Mouse (Mus musculus) forebrain, embryonic 11.5 days (tissue): ENCODE measurements around the gene Cstad. TPM values are rescaled to one million over a fixed set of nuclear protein-coding genes. Genes with fewer than 3 reads are reported as not detected.

Experiments
- ATAC-seq: fragments of 200-750 bp; cut with Nextera tagmentation; replicated peaks from 2 replicates; pipeline ENCODE4 v1.8.0; 2017; ENCODE audit warnings: moderate TSS enrichment; ENCODE audit not compliant: low FRiP score
- DNase-seq: peaks from one replicate; pipeline ENCODE4 v3.0.0-alpha.2; 2017; ENCODE audit warnings: low spot score
- H3K27ac ChIP-seq: fragments of 300-500 bp; sonication (generic); 2 replicates; pipeline ENCODE4 v1.5.1; 2014; ENCODE audit warnings: low read depth, low read length
- H3K27me3 ChIP-seq: fragments of 300-500 bp; sonication (generic); 2 replicates; pipeline ENCODE4 v1.6.1; 2014; ENCODE audit warnings: mild to moderate bottlenecking, low read length, mixed read lengths; ENCODE audit not compliant: control insufficient read depth, insufficient read depth
- H3K36me3 ChIP-seq: fragments of 300-500 bp; sonication (generic); 2 replicates; pipeline ENCODE4 v1.6.1; 2014; ENCODE audit warnings: mild to moderate bottlenecking, low read length, moderate library complexity, mixed read lengths; ENCODE audit not compliant: control insufficient read depth, insufficient read depth
- H3K4me1 ChIP-seq: fragments of 300-500 bp; sonication (generic); replicated peaks from 2 replicates; pipeline ENCODE4 v1.6.1; 2014; ENCODE audit warnings: low read length, mixed read lengths; ENCODE audit not compliant: control insufficient read depth, insufficient read depth
- H3K4me2 ChIP-seq: fragments of 300-500 bp; sonication (generic); 2 replicates; pipeline ENCODE4 v1.6.1; 2014; ENCODE audit warnings: low read depth, mild to moderate bottlenecking, low read length, moderate library complexity, mixed read lengths; ENCODE audit not compliant: severe bottlenecking
- H3K4me3 ChIP-seq: fragments of 300-500 bp; sonication (generic); 2 replicates; pipeline ENCODE4 v1.5.1; 2014; ENCODE audit warnings: low read depth, low read length
- H3K9ac ChIP-seq: fragments of 300-500 bp; sonication (generic); 2 replicates; pipeline ENCODE4 v1.6.1; 2014; ENCODE audit warnings: low read length
- H3K9me3 ChIP-seq: fragments of 300-500 bp; sonication (generic); 2 replicates; pipeline ENCODE4 v1.6.1; 2016; ENCODE audit warnings: low read length, mixed read lengths; ENCODE audit not compliant: control insufficient read depth
- WGBS: fragments of 180-500 bp; shearing (Covaris S2); extraction: QIAGEN DNeasy Blood & Tissue Kit; methylation state at CpG from one replicate; pipeline ENCODE4 v1.1.7; 2014; 5-methylcytosine and 5-hydroxymethylcytosine counted together
- polyA plus RNA-seq: library from polyadenylated mRNA; unstranded; fragments of >200 nt; fragmentation: Nextera tagmentation; extraction: Ambion mirVana; gene quantifications from 2 replicates; pipeline ENCODE4 v1.2.1, GENCODE M21; 2014

Gene Cstad
- polyA plus RNA-seq, 1 experiment from 2014 or later = 0.71 TPM

DNA sequence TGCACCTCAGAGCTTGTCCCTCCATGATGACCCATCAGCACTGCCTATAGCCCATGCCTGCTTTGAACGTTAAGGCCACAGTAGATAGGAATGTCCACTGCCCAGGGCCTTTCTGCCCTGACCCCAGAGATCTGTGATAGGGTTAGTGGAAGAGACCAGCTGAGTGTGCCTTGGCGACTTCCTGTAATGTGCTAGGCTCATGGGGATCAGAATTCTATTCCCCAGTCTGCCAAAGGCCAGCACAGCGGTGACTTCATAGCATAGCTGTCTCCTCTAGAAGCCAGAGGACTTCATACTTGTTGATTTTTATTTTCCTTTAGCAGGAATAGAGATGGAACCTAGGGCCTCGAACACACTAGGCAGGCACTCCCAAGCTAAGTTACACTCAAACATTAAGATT, 5.1 kb upstream of the Cstad start:
- Histone ChIP-seq H3K9ac (no peak overlapping the region), H3K4me2 (no peak overlapping the region), H3K4me1 (peaks cover 12% of the 10 kb centered on the region), H3K4me3 (no peak overlapping the region), H3K27ac (no peak overlapping the region), H3K36me3 (no peaks in the 10 kb centered on the region), H3K9me3 (no peaks in the 10 kb centered on the region), H3K27me3 (no peaks in the 10 kb centered on the region)
- WGBS = 83% methylated on average over 4 of the region's 4 CpGs
- ATAC-seq (no peak), DNase-seq (no peak)

DNA sequence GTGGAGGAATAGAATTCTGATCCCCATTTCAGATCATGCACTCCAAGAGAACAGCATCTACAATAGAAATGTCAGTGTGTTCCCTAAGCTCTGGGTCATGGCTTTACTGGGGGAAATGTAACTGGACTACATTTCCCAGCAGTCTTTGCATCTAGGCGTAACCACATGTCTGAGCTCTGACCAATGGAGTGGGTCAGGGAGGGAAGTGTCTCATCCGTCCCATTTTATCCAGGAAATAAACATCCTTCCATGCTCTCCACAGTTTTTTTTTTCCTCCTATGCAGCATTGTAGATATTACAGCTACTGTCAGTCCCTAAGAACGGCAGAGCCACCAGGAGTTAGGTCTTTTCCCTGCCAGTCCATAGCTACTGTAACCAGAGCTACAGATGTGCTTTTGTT, 3.9 kb upstream of the Cstad start:
- no peaks in the 10 kb centered on the region for H3K36me3 ChIP-seq
- no peak overlapping the region; the same call in 1 of the 2 replicates for H3K4me3 ChIP-seq
- no peaks in the 10 kb centered on the region for H3K9me3 ChIP-seq
- no peaks in the 10 kb centered on the region for H3K27me3 ChIP-seq
- peaks cover 13% of the 10 kb centered on the region for H3K4me1 ChIP-seq
- no peak overlapping the region for H3K27ac ChIP-seq
- no peak for DNase-seq
- 14% methylated on average over 3 of the region's 3 CpGs for WGBS
- peak overlapping the region; percentile 38; the same call in 1 of the 2 replicates for H3K4me2 ChIP-seq
- H3K9ac ChIP-seq = peak overlapping the region; percentile 32
- ATAC-seq = peak; percentile 78

- WGBS = 78% methylated on average over 6 of the region's 6 CpGs
- H3K27ac ChIP-seq = no peak overlapping the region
- H3K4me3 ChIP-seq = no peak overlapping the region
- H3K4me1 ChIP-seq = peaks cover 9% of the 10 kb centered on the region
- H3K4me2 ChIP-seq = no peak overlapping the region
- DNase-seq (no peak), ATAC-seq (no peak)
- no peaks in the 10 kb centered on the region for H3K9me3 ChIP-seq
- no peaks in the 10 kb centered on the region for H3K36me3 ChIP-seq
- no peaks in the 10 kb centered on the region for H3K27me3 ChIP-seq
- H3K9ac ChIP-seq = no peak overlapping the region
These were observed 2.4 kb upstream of the Cstad start for GRCm38 (mm10) chr2:30592391-30592790.

DNA sequence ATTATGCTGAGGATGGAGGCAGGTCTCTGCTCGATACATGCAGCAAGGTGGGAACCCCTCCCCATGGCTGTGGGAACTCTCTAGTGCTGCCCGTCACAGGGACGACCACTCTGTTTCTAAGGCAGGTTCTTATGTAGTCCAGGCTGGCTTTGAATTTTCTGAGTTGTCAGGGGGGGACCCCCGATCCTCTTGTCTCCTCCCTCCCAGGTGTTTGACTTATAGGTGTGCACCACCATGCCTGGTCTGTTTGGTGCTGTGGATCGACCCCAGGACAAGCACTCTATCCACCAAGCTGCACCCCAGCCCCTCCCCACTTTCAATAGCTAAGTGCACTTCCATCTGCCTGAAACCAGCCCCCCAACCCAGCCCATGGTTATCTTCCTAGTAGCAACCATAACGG, 1.9 kb upstream of the Cstad start:
- Histone ChIP-seq H3K4me1 (peaks cover 9% of the 10 kb centered on the region), H3K27ac (no peak overlapping the region), H3K4me2 (no peak overlapping the region), H3K36me3 (no peaks in the 10 kb centered on the region), H3K9ac (no peak overlapping the region), H3K9me3 (no peaks in the 10 kb centered on the region), H3K27me3 (no peaks in the 10 kb centered on the region), H3K4me3 (no peak overlapping the region)
- 88% methylated on average over 6 of the region's 6 CpGs for WGBS
- ATAC-seq (no peak), DNase-seq (no peak)

GRCm38 (mm10) chr2:30593636-30594310, 1.1 kb upstream of the Cstad start:
- H3K4me1 ChIP-seq = peaks cover 9% of the 10 kb centered on the region
- 83% methylated on average over 13 of the region's 13 CpGs for WGBS
- peak overlapping the region; percentile 89 for H3K27ac ChIP-seq
- DNase-seq (no peak), ATAC-seq (no peak)
- no peaks in the 10 kb centered on the region for H3K27me3 ChIP-seq
- no peaks in the 10 kb centered on the region for H3K9me3 ChIP-seq
- peak overlapping the region; percentile 59; the same call in 1 of the 2 replicates for H3K4me2 ChIP-seq
- peak overlapping the region; percentile 67 for H3K9ac ChIP-seq
- no peak overlapping the region for H3K4me3 ChIP-seq
- no peaks in the 10 kb centered on the region for H3K36me3 ChIP-seq

- no peaks in the 10 kb centered on the region for H3K9me3 ChIP-seq
- no peak overlapping the region for H3K4me3 ChIP-seq
- ATAC-seq = no peak
- H3K4me2 ChIP-seq = no peak overlapping the region
- H3K36me3 ChIP-seq = no peaks in the 10 kb centered on the region
- H3K27me3 ChIP-seq = no peaks in the 10 kb centered on the region
- no peak for DNase-seq
- H3K4me1 ChIP-seq = peaks cover 11% of the 10 kb centered on the region
- no peak overlapping the region for H3K9ac ChIP-seq
- H3K27ac ChIP-seq = 0 out of 2 replicates have a peak overlapping the region, but pooled peaks have one; percentile 89
- 91% methylated on average over 4 of the region's 4 CpGs for WGBS
These were observed 956 bp downstream of the Cstad start for GRCm38 (mm10) chr2:30595796-30596195.

DNA sequence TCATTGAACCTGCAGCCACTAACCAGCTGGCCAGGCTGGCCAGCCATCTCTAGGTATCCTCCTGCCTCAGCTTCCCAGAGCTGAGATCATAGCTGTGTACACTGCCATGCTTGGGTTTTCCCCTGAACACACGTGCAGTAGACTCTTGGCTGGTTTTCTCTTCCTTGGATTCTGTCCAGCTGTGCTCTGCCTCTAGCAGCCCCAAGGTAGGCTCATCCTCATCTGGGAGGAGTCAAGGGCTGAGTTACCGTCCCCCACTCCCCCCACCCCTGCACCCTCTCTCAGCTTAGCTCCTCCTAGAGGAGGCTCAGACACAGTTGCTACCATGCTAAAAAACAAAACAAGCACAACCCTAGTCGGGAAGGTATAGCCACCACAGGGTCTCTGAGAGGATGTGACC, 4.8 kb downstream of the Cstad start:
- DNase-seq (no peak), ATAC-seq (no peak)
- no peak overlapping the region for H3K27ac ChIP-seq
- H3K4me2 ChIP-seq = no peak overlapping the region
- 71% methylated on average over 3 of the region's 3 CpGs for whole genome bisulfite sequencing
- no peaks in the 10 kb centered on the region for H3K9me3 ChIP-seq
- H3K27me3 ChIP-seq = no peaks in the 10 kb centered on the region
- H3K4me3 ChIP-seq = no peak overlapping the region
- H3K9ac ChIP-seq = no peak overlapping the region
- H3K4me1 ChIP-seq = peaks cover 18% of the 10 kb centered on the region
- no peaks in the 10 kb centered on the region for H3K36me3 ChIP-seq

GRCm38 (mm10) chr2:30600291-30600690, 5.5 kb downstream of the Cstad start:
- Histone ChIP-seq H3K27ac (0 out of 2 replicates have a peak overlapping the region, but pooled peaks have one; percentile 15), H3K9ac (peak overlapping the region; percentile 17; the same call in 1 of the 2 replicates), H3K36me3 (no peaks in the 10 kb centered on the region), H3K4me2 (no peak overlapping the region), H3K27me3 (no peaks in the 10 kb centered on the region), H3K9me3 (no peaks in the 10 kb centered on the region), H3K4me1 (peaks cover 24% of the 10 kb centered on the region), H3K4me3 (no peak overlapping the region)
- no peak for ATAC-seq
- no peak for DNase-seq
- 20% methylated on average over 9 of the region's 9 CpGs for WGBS
